Mouse (Mus musculus): ENCODE results near the gene Hoxa5. TPM values are rescaled to one million over a fixed set of nuclear protein-coding genes. Genes with fewer than 3 reads are reported as not detected.

Hoxa5 gene
- total and polyA plus RNA-seq, 3 experiments: 0.83 to 4.1 (median 1.5) TPM

DNA sequence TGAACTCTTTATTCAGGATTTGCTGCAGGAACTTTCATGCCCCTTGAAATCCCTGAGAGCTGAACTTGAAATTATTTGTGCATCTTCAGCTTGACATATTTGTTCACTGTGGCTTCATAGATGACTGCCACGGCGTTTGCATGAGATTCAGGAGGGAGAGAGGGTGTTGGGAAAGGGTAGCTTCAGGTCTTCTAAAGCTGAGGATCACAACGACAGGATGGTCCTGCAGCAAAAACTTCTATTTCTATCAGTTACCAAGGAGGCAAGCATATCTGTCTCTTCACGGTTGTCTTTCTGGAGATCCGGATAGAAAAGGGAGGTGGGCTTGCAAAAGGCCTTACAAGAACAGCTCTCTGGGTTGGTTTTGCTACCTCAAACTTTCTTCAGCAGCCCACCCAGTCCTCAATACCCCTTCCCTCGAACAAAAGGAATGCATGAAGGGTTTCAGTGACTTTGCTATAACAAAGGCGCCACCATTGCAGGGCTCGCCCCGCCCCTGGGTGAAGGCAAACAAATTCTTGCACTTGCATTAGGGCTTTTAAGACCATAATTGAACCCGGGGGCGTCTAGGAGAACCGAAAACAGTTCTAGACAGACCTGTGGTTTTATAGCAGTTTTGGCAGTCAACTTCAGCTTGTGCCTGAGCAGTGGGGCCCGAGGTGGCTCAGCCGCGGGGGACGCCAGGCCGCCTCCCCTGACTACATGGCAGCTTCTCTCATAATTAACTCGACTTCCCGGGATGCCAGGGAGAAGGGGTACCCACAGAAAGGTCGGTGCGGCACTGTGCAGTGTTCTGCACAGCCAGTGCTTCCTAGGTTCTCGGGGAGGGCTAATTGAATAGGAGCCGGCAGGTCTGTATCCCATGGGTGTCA is 43.6 kb upstream of the Hoxa5 start:
- in situ Hi-C loops (cut with MboI; ENCODE audit: low pct_ligation_motif_present, low pct_unique_long_range_greater_than_20kb, low sequenced_read_pairs): no loop called here

DNA sequence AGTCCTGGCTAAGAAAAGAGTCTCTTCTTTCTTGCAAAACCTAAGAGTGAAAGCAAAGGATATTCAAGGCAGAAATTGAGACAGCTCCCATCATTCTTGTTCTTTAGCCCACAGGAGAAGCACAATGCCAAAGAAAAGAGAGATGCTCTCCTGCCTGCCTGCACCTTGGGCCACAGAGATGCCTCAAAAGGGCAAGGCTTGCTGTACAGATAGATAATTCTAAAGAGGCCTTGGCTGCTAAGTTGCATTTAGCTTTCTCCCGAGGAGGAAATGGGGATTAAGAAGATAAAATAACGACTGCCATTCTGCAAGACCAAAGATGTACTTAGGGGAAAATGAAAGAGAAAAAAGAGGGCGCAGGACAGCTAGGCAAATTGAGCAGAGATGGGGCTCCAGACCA is 42.5 kb upstream of the Hoxa5 start:
- H3K27me3 ChIP-seq (replicated peaks): no peaks in the 10 kb centered on the region
- in situ Hi-C loops (cut with MboI; ENCODE audit: low pct_ligation_motif_present, low pct_unique_long_range_greater_than_20kb, low sequenced_read_pairs): no loop called here
- no peak for DNase-seq (ENCODE audit: extremely low read depth)
- dilution Hi-C loops (cut with MboI; ENCODE audit: extremely low pct_ligation_motif_present, extremely low pct_unique_long_range_greater_than_20kb, low sequenced_read_pairs): no loop called here
- peaks cover 7% of the 10 kb centered on the region for H3K9me3 ChIP-seq (replicated peaks; ENCODE audit: low read length)
- H3K9ac ChIP-seq (ENCODE audit: insufficient read depth, low read depth): no peak overlapping the region
- H3K4me2 ChIP-seq (ENCODE audit: insufficient read depth, low read depth, poor library complexity, severe bottlenecking): no peak overlapping the region
- H3K79me2 ChIP-seq (replicated peaks; ENCODE audit: control insufficient read depth, extremely low read depth, insufficient read depth, poor library complexity, severe bottlenecking): no peaks in the 10 kb centered on the region
- TF ChIP-seq PAX5 (IDR thresholded peaks at IDR 0.05; ENCODE audit: low read length) (no peak), E2F4 (IDR thresholded peaks at IDR 0.05; ENCODE audit: insufficient replicate concordance, low read depth, low read length) (no peak), MEF2A (IDR thresholded peaks at IDR 0.05; ENCODE audit: borderline replicate concordance, low read depth, low read length) (no peak), MAZ (IDR thresholded peaks at IDR 0.05; ENCODE audit: low read depth, low read length) (no peak), CTCF (conservative IDR thresholded peaks at IDR 0.05 in 1 of 2, IDR thresholded peaks at IDR 0.05 in 1 of 2; ENCODE audit: low read depth in 2 of 2, low read length in 2 of 2) (no peak), POLR2AphosphoS2 (IDR thresholded peaks at IDR 0.05; ENCODE audit: low read depth, low read length) (no peak), TCF12 (IDR thresholded peaks at IDR 0.05; ENCODE audit: low read depth, low read length) (no peak), ETS1 (conservative IDR thresholded peaks at IDR 0.05; ENCODE audit: low read depth, low read length) (no peak), SMC3 (IDR thresholded peaks at IDR 0.05; ENCODE audit: low read depth, low read length) (no peak), HCFC1 (IDR thresholded peaks at IDR 0.05; ENCODE audit: low read depth, low read length) (no peak), ELF1 (IDR thresholded peaks at IDR 0.05; ENCODE audit: low read depth, low read length) (no peak), UBTF (IDR thresholded peaks at IDR 0.05; ENCODE audit: low read depth, low read length) (no peak), EP300 (IDR thresholded peaks at IDR 0.05; ENCODE audit: low read length) (no peak), MYC (IDR thresholded peaks at IDR 0.05; ENCODE audit: low read depth, low read length) (no peak), NELFE (IDR thresholded peaks at IDR 0.05; ENCODE audit: low read depth, low read length) (no peak), ZNF384 (IDR thresholded peaks at IDR 0.05; ENCODE audit: low read depth, low read length) (no peak), GABPA (IDR thresholded peaks at IDR 0.05; ENCODE audit: insufficient replicate concordance, low read depth, low read length) (no peak), MAFK (IDR thresholded peaks at IDR 0.05; ENCODE audit: insufficient replicate concordance, low read length) (no peak), NRF1 (IDR thresholded peaks at IDR 0.05; ENCODE audit: low read depth, low read length) (no peak), ZMIZ1 (IDR thresholded peaks at IDR 0.05; ENCODE audit: low read depth, low read length) (no peak)
- no peaks in the 10 kb centered on the region for H3K4me1 ChIP-seq (ENCODE audit: control insufficient read depth in 1 of 2, insufficient read depth in 2 of 2)
- no peaks in the 10 kb centered on the region for H3K36me3 ChIP-seq (replicated peaks in 1 of 2; ENCODE audit: control insufficient read depth in 1 of 2, insufficient read depth in 1 of 2, low read length in 1 of 2)
- H3K4me3 ChIP-seq (replicated peaks in 1 of 3; ENCODE audit: low read depth in 2 of 3, low read length in 2 of 3, poor library complexity in 1 of 3): no peak overlapping the region
- no peak overlapping the region for H3K27ac ChIP-seq (ENCODE audit: insufficient read depth, low read depth)

More for the DNA sequence above, 43.6 kb upstream of the Hoxa5 start:
- Histone ChIP-seq H3K27me3 (replicated peaks) (no peaks in the 10 kb centered on the region), H3K9ac (ENCODE audit: insufficient read depth, low read depth) (no peak overlapping the region), H3K79me2 (replicated peaks; ENCODE audit: control insufficient read depth, extremely low read depth, insufficient read depth, poor library complexity, severe bottlenecking) (no peaks in the 10 kb centered on the region), H3K36me3 (replicated peaks in 1 of 2; ENCODE audit: control insufficient read depth in 1 of 2, insufficient read depth in 1 of 2, low read length in 1 of 2) (no peaks in the 10 kb centered on the region), H3K9me3 (replicated peaks; ENCODE audit: low read length) (peaks cover 18% of the 10 kb centered on the region), H3K27ac (ENCODE audit: insufficient read depth, low read depth) (no peak overlapping the region), H3K4me1 (ENCODE audit: control insufficient read depth in 1 of 2, insufficient read depth in 2 of 2) (no peaks in the 10 kb centered on the region), H3K4me2 (ENCODE audit: insufficient read depth, low read depth, poor library complexity, severe bottlenecking) (no peak overlapping the region), H3K4me3 (replicated peaks in 1 of 3; ENCODE audit: low read depth in 2 of 3, low read length in 2 of 3, poor library complexity in 1 of 3) (no peak overlapping the region)
- DNase-seq (ENCODE audit: extremely low read depth): no peak
- dilution Hi-C loops (cut with MboI; ENCODE audit: extremely low pct_ligation_motif_present, extremely low pct_unique_long_range_greater_than_20kb, low sequenced_read_pairs): no loop called here
- TF ChIP-seq JUND (conservative IDR thresholded peaks at IDR 0.05; ENCODE audit: low read depth, low read length) (no peak), ZNF384 (IDR thresholded peaks at IDR 0.05; ENCODE audit: low read depth, low read length) (no peak), GABPA (IDR thresholded peaks at IDR 0.05; ENCODE audit: insufficient replicate concordance, low read depth, low read length) (no peak), SMC3 (IDR thresholded peaks at IDR 0.05; ENCODE audit: low read depth, low read length) (no peak), MXI1 (IDR thresholded peaks at IDR 0.05; ENCODE audit: low read depth, low read length) (no peak), UBTF (IDR thresholded peaks at IDR 0.05; ENCODE audit: low read depth, low read length) (no peak), TBP (conservative IDR thresholded peaks at IDR 0.05; ENCODE audit: low read depth, low read length) (no peak), E2F4 (IDR thresholded peaks at IDR 0.05; ENCODE audit: insufficient replicate concordance, low read depth, low read length) (no peak), CHD2 (IDR thresholded peaks at IDR 0.05; ENCODE audit: low read length) (no peak), PAX5 (IDR thresholded peaks at IDR 0.05; ENCODE audit: low read length) (no peak), SIN3A (IDR thresholded peaks at IDR 0.05; ENCODE audit: low read length) (no peak), EP300 (IDR thresholded peaks at IDR 0.05; ENCODE audit: low read length) (no peak), ZMIZ1 (IDR thresholded peaks at IDR 0.05; ENCODE audit: low read depth, low read length) (no peak)
